Mouse (Mus musculus) lung, postnatal 0 days (tissue): ENCODE results near the gene Fam24b.

Experiments
- CTCF ChIP-seq: IDR thresholded peaks from 2 replicates; pipeline ENCODE4 v1.5.1; 2016; ENCODE audit warnings: antibody characterized with exemption, mild to moderate bottlenecking
- EP300 ChIP-seq: IDR thresholded peaks from 2 replicates; pipeline ENCODE4 v1.6.1; 2016; ENCODE audit warnings: antibody characterized with exemption, mild to moderate bottlenecking, control low read depth

- TF ChIP-seq CTCF (no peak), EP300 (no peak)
Observed at GRCm38 (mm10) chr7:131345856-131346541, 16.7 kb upstream of the Fam24b start.
